Mouse (Mus musculus) colon, adult 2 months (tissue): ENCODE measurements around the gene Olfr104-ps. TPM values are rescaled to one million over a fixed set of nuclear protein-coding genes. Genes with fewer than 3 reads are reported as not detected.

ENCODE experiments used
- polyA plus RNA-seq: library from polyadenylated mRNA; depleted of rRNA; stranded (reverse); fragments of >200 nt; gene quantifications from 2 replicates; pipeline ENCODE4 v1.2.3, GENCODE M21; 2012; rRNA removed

Gene Olfr104-ps
- polyA plus RNA-seq, result not detected in 2 replicates

GRCm38 (mm10) chr17:37359282-37359681 lies at the start of gene Olfr104-ps:
Gene Olfr104-ps (plus strand): TSS chr17:37359582.

GRCm38 (mm10) chr17:37316954-37317353 lies 42.4 kb upstream of the Olfr104-ps start, which contains the start of gene Olfr102:
Gene Olfr102 (minus strand): TSS chr17:37317054.

GRCm38 (mm10) chr17:37339598-37339997 lies 19.8 kb upstream of the Olfr104-ps start, which contains the start of gene Olfr103:
Gene Olfr103 (minus strand): TSS chr17:37339698.

DNA sequence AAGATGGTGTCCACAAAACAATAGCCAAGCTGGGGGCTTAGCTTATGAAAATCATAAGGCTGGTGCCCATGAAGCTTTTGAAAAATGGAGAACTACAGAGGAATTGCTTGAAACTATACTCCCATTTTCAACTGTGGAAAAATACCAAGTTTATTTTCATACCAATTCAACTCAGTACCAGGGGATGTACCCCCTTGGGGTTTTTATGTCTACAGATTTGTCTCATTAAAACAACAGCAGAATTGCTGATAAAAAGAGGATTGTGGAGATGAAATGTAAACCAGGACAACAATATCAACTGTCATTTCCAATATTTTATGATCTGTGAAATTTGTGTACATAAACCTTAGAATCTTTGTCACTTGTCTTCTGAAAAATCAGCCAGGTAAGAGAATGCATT lies 19.4 kb downstream of the Olfr104-ps start, which contains the start of gene Olfr105-ps:
TSS of gene Olfr105-ps (plus strand) at position 301 of the 400 bp plus-strand sequence.

GRCm38 (mm10) chr17:37390093-37390492 lies 30.7 kb downstream of the Olfr104-ps start, which contains the start of gene Olfr106-ps:
Gene Olfr106-ps (plus strand): TSS chr17:37390393.

DNA sequence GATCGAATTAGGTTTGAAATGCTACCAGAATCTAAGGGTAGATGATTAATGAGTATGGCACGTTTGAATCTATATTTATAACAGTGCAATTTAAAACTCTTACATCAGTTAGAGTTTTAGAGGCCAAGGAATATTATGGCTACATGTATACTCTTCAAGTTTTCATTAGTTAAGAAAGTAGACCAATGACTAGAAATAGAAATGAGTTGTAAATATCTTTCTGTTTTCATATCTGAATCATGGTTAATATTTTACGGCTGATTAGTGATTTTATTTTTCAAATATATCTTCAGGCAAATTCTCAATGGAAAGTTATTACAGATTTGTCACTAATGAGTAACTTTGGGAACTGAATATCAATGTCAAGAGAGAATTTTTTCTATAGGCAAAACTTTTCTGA lies 39.5 kb downstream of the Olfr104-ps start, which contains the start of gene Olfr107:
TSS of gene Olfr107 (plus strand) at position 301 of the 400 bp plus-strand sequence.

Other genes with a start within 250 kb of the Olfr104-ps start
- gene Olfr92, start 239.5 kb upstream of the Olfr104-ps start, polyA plus RNA-seq, result not detected in 2 replicates
- not detected in 2 replicates for gene Olfr93, start 198.1 kb upstream of the Olfr104-ps start, polyA plus RNA-seq
- gene Ubd, start 165.7 kb upstream of the Olfr104-ps start, polyA plus RNA-seq, result 0.21 and 0.38 TPM in 2 replicates
- not detected in 2 replicates for gene Olfr94, start 158.6 kb upstream of the Olfr104-ps start, polyA plus RNA-seq
- gene Olfr95, start 146.5 kb upstream of the Olfr104-ps start, polyA plus RNA-seq, result not detected in 2 replicates
- gene Olfr96, start 139.4 kb upstream of the Olfr104-ps start, polyA plus RNA-seq, result not detected in 2 replicates
- gene Olfr97, start 122.3 kb upstream of the Olfr104-ps start, polyA plus RNA-seq, result not detected in 2 replicates
- not detected in 2 replicates for gene Olfr98, start 95.8 kb upstream of the Olfr104-ps start, polyA plus RNA-seq
- gene H2-M3, start 89.4 kb upstream of the Olfr104-ps start, polyA plus RNA-seq, result 7.4 and 7.7 TPM in 2 replicates
- gene Olfr99, start 76.1 kb upstream of the Olfr104-ps start, polyA plus RNA-seq, result not detected in 2 replicates
- not detected in 2 replicates for gene Olfr101, start 55.3 kb upstream of the Olfr104-ps start, polyA plus RNA-seq
- not detected in 2 replicates for gene Olfr102, start 42.5 kb upstream of the Olfr104-ps start, polyA plus RNA-seq
- not detected in 2 replicates for gene Olfr103, start 19.9 kb upstream of the Olfr104-ps start, polyA plus RNA-seq
- gene Olfr105-ps, start 19.5 kb downstream of the Olfr104-ps start, polyA plus RNA-seq, result not detected in 2 replicates
- not detected in 2 replicates for gene Olfr106-ps, start 30.8 kb downstream of the Olfr104-ps start, polyA plus RNA-seq
- not detected in 2 replicates for gene Olfr107, start 39.6 kb downstream of the Olfr104-ps start, polyA plus RNA-seq
- gene Olfr108, start 85.9 kb downstream of the Olfr104-ps start, polyA plus RNA-seq, result not detected in 2 replicates
- gene Olfr109, start 99.3 kb downstream of the Olfr104-ps start, polyA plus RNA-seq, result not detected in 2 replicates
- gene H2-M2, start 124.0 kb downstream of the Olfr104-ps start, polyA plus RNA-seq, result 0.84 and 1.1 TPM in 2 replicates
- not detected in 2 replicates for gene Olfr110, start 132.9 kb downstream of the Olfr104-ps start, polyA plus RNA-seq
- 0.10 TPM in 1 of 2 replicates, not detected in the other for gene Olfr111, start 148.4 kb downstream of the Olfr104-ps start, polyA plus RNA-seq
- gene Olfr112, start 209.9 kb downstream of the Olfr104-ps start, polyA plus RNA-seq, result not detected in 2 replicates
- not detected in 2 replicates for gene Olfr113, start 218.1 kb downstream of the Olfr104-ps start, polyA plus RNA-seq
- not detected in 2 replicates for gene Olfr114, start 233.2 kb downstream of the Olfr104-ps start, polyA plus RNA-seq